Mouse (Mus musculus) erythroblast, embryonic 14.5 days (primary cell): ENCODE data around the gene Hdgfl2.

Experiments
- GATA1 ChIP-seq: IDR thresholded peaks from 2 replicates; pipeline ENCODE4 v1.6.1; 2012; ENCODE audit warnings: low read length, inconsistent platforms, mixed read lengths
- TAL1 ChIP-seq: IDR thresholded peaks from 3 replicates; pipeline ENCODE4 v1.6.1; 2012; ENCODE audit warnings: low read length, inconsistent platforms, mixed read lengths

GRCm38 (mm10) chr17:56109219-56110051 is 30.0 kb downstream of the Hdgfl2 start, which contains the start of gene Plin4:
- TF ChIP-seq GATA1: no peak
- no peak for TF ChIP-seq TAL1
